Mouse (Mus musculus) ES-Bruce4 (cell line): ENCODE results near the gene Crabp2.

ENCODE experiments used
- CTCF ChIP-seq: IDR thresholded peaks from one replicate; pipeline ENCODE4 v1.8.1; 2011; ENCODE audit warnings: low read depth, low read length
- EP300 ChIP-seq: IDR thresholded peaks from 2 replicates; pipeline ENCODE4 v1.6.1; 2011; ENCODE audit warnings: low read depth, low read length; ENCODE audit not compliant: insufficient read depth
- POLR2A ChIP-seq: IDR thresholded peaks from one replicate; pipeline ENCODE4 v1.8.1; 2011; ENCODE audit warnings: low read length; ENCODE audit not compliant: insufficient read depth

DNA sequence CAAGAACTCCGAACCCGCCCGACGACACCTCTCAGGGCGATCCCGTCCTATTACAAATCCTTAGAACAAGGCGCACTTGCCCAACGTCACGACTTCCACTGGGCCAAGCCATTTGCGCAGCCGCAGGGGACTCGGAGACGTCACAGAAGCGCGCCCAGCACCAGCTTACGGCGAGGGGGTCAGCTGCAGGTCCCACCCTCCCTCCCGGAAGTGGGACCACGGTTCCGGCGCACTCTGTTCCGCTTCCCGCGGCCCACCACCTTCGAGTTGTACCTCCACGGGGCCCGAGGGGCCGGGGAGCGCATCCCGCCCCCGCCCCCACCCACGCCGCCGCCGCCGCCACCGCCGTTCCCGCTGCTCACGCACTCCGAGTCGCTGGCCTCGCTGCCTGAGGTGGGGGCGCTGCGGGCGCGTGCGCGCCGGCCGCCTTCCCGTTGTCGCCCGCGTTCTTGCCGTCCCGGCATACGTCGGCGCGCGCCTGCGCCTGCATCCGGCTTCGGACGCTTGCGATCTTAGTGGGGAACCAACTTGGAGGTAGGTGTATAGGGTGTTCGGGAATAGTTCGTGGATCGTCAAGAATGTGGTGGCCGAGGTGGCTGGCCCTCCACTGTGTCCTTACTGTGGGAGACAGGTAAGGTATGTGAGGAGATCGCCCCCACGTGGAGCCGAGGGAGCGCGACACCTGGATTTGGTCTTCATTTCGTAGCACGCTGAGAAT is 18.2 kb upstream of the Crabp2 start, which contains the start of the genes Isg20l2 and Rrnad1:
- TF ChIP-seq POLR2A (peak; percentile 60), EP300 (peak; percentile 31; the same call in 1 of the 2 replicates), CTCF (peak; percentile 78)
